Mouse (Mus musculus) layer of hippocampus, adult 9-10 months (tissue): ENCODE results near the gene Adcy3.

Experiments used
- DNase-seq: peaks from one replicate; pipeline ENCODE4 v3.0.0; 2022; ENCODE audit warnings: low spot score

Gene Adcy3

DNA sequence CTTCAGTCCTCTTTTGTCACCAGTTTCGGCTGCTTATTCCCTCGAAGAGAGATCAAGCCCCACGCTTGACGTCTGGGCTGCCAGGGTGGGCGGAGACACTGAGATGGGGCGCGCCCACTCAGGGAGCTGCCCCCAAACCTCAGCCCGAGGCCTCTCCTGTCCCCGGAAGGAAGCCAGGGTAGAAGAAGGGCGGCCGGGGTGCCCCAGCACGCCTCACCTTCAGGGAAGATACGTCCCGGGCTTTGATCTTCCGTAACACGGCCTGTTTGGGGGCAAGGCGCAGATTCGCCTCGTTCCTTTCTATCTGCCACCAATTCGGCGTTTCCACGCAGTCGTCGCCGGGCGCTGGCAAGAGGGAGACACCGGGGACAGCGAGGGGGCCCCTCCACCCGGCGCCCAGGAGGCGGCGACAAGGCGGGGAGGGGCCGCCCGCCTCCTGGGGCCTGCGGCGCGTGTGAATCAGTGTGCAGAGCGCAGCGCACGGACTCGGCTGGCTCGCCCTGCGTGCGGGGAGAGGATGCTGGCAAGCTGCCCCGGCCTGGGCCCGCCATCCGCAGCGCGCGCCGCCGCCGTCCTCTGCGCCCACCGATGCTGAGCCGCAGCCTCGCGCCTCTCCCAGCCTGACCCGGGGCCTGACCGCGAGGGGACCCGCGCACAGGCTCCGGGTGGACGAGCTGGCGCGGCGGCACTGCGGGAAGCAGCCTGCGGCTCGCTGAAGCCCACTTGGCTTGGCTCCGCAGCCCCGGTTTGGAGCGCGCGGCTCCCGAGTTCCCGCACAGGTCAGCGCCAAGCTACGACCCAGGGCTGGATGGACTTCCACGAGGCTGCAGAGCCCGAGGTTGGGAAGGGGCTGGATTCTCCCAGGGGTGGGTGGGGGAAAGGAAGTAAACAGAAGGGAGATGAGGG lies at the start of gene Adcy3:
Gene Adcy3, plus strand, starts transcription at position 163 of the 906 bp plus-strand sequence.
- peak; percentile 30 for DNase-seq

DNA sequence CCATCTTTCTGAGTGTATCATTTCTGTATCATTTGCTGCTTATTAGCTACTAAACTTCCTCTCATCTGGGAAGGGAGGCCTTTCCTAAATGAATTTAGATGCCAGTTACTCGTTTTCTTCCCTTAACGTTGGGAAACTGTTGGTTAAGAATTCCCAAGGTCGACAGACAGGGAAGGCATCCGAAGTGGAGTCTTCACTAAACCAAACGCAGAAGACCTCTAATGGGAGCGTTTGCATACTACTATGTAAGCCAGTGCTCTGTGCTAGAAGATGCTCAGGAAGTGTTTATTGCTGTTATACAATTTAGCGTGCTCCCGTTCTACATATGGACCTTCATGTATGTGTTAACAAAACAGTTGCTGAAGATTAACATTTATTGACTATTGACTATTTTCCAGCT lies 49.5 kb upstream of the Adcy3 start:
- no peak for DNase-seq

DNA sequence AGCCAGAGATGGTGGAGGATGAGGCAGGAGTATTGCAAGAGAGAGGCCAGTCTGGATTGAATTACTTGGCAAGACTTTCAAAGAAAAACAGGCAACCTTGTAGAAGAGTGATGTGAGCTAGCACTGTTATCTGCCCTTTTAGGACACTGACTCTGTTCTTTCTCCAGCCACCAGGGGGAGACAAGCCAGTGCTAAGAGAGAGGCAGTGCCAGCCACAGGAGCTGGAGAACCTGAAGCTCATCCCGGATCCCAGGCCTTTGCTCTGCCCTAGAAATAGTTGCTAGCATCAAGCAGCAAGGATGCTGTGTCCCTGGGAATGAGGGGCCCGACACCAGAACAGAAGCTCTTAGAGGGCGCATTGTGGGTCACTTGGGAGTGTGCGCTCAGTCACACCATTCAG lies 25.5 kb upstream of the Adcy3 start:
- DNase-seq: peak; percentile 52

DNA sequence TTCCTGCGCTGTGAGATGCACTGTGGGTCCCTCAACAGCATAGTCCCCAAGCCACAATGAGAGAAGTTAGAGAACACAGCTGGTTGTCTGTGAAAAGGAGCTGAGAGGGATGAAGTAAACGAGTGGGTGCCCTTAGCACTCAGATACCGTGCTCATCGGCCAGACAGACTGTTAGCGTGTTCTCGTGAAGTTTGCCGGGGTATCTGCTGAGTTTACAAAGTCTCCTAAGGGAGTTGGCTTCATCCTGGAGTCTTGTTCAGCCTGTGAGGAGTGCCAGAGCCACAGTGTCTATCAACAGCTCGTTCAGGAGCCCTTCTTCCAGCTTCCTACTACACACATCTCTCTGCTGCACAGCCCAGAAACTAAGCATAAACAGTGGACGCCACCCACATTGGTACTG lies 16.8 kb upstream of the Adcy3 start:
- DNase-seq: no peak

DNA sequence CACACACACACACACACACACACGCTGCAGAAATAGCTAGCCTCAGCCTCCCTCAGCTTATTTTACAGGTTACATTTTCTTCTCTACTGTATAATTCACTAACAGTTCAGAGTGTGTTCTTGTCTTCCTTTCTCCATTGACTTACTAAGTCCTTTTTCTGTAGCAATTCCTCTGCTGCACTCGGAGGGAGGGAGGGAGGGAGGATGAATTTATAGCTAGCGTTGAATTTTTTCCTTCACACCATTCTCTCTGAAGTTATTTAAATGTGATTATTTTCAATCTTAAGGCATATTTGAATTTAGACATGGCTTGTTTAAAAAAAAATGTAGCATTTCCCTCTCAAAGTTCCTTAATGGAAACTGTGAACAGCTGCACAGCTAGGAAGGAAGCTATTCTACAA lies 15.8 kb upstream of the Adcy3 start:
- DNase-seq: no peak

DNA sequence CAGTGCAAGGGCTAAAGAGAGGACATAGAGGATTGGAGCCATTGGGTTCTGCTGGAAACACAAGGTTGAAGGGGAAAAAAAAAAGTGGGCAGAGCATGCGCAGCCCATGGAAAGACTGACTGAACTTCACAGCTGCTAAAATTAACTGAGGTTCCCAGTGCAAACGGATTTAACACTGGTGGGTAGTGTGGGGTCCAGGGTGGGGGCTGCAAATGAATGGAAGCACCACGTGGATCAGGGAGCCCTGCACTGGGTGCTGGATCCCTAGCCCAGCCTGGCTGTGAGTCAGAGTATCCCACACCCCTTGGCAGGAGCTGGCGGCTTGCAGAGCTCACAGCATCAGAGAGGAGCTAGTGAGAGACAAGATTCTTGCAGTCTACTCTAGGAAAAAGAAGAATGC lies 15.3 kb upstream of the Adcy3 start:
- DNase-seq: no peak

DNA sequence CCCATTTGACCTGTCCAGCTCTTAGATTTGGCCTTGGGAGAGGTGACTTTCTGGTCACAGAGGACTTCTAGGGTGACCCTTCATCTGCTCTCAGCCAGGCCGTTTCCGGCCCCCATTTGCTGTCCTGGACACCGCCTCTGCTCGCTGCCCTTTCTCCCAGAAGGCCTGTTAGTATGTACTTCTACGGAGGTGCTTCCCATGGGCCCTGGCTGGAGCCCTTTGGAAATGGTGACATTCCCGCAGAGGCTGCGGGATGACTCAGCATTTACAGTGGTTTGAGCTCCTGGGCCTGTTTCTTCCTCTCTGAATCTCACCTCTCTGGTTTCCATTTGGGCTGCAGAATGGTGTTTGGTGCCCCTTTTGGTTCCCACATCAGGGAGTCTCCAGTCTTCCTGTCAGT lies 5.6 kb upstream of the Adcy3 start:
- no peak for DNase-seq

DNA sequence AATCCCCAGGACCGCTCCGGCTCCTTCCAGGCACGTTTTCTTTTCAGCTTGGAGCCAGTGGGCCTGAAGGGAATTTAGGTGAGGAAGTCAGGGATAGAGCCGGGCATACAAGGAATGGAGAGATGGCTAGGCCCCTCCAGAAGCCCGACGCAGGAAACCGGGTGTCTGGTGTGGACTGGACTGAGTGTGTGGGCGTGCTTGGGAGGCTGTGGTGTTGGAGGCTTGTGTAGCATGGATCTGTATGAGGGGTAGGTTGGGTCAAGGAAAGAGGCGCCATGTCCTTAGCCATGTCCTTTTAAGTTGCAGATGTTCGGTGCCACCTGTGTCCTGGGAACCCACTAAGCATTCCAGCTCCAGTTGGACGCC lies 927 bp downstream of the Adcy3 start:
- DNase-seq: no peak

DNA sequence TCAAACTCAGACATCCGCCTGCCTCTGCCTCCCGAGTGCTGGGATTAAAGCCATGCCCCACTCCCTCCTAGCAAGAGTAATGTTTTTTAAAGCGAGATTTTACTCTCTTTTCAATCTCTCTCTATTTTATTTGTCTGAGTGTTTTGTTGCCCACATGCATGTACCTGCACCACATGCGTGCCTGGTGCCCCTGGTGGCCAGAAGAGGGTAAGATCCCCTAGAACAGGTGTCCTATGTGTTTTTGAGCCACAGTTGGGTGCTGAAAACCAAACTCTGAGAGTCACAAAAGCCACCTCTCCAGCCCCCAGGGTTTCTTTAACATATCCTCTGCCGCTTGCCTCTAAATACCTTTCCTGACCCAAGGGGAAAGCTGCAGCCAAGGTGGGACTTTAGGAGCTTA lies 10.3 kb downstream of the Adcy3 start:
- DNase-seq: no peak

DNA sequence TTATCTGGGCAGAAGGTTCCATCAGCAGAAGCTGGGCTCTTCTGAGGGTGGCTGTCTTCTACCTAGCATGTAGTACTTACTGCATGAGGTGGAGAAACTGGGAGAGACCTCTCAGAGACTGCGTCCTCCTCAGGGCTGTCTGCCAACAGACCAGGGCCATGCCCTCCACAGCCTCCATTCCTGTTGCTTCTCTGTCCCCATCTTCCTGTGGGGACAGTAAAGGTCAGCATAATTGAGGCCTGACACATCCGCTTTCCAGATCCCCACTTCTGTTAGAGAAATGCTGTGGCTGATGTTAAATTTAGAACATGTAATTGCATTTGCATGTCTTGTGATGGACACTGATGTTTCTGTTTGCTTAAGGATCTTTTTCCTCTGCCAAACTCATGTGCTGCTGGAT lies 18.0 kb downstream of the Adcy3 start:
- no peak for DNase-seq

DNA sequence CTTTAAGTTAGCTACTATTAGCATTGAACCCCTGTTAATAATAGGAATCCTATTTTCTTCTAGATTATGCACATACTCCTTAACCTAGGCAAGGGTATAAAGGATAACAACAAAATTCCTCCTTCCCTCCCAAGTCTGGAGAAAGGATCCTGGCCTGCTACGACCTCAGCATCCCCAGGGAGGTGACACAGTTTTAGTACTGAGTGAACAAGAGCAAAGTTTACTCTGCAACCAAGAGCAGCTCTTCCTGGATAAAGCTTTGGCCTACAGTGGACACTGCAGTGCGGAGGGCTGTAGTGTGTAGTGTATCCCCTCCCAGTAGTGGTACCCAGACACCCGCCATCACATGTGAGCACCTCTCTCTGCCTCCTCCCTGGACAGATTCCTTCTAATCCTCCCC lies 19.1 kb downstream of the Adcy3 start:
- no peak for DNase-seq

DNA sequence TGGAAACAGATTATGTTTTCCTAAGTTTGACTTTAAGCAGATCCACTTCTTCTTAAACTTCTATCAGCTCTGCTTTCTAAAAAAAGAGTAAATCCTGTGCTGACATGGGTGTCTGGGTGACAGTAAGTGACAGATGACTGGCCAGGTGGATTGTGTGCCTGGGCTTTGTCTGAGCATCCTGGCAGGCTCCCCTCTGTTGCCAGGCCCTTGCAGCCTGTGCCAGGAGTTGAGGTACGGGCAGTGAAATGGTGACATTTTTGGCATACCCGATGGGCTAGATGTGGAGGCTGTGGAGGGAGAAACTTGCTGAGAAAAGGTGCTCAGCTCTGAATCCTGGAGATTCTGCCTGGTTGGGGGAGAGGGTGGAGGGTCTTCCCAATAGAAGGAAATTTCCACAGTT lies 24.6 kb downstream of the Adcy3 start:
- DNase-seq: no peak

DNA sequence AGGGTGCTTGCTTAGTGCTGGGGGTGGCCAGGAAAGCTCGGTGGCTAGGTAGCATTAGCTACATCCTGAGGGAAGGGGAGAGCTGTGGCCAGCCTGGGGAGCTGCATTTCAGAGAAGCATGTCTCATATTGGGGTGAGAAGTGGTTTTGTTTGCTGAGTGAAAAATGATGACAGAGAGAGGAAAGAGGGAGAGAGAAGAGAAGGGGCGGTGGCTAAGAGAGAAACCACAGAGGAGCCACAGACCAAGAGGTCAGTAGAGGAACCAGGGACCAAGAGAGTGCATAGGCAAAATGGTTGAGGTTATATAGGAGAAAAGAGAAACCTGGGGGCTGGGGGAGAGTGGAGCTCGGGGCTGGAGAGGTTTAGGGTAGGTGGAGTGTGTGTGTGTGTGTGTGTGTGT lies 25.3 kb downstream of the Adcy3 start:
- DNase-seq: no peak

DNA sequence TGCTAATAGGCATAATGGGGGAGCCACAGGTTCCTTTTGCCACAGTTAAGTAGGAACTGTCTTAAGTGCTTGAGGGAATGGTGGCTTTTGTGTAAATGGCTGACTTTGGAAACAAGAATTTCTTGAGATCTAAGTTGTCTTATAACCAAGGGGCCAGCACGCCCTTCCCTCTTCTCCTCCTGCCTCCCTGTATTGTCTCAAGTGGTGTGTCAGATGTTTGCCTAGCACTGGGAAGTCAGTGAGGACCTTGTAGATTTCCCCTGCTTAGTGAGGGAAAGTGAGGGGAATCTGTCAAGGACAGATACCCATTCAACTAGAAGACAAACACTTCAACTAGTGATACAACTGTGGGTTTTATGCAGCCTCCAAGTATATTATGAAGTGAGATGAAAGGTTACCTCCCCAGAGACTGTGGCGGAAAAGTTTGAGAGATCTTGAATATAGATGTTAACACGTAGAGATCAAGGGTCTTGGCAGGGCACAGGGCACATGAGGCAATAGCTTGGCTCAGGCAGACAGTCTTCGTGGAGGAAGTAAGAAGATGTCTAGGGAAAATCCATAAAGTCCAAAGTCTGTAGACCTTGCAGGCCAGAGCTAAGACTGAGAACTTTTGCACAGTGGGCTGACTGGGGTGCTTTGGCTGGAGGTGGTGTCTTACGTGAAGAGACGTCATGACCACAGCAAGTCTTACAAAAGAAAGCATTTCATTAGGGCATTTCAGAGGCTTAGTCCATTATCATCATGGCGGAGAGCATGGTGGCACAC lies 26.1 kb downstream of the Adcy3 start:
- DNase-seq: no peak

DNA sequence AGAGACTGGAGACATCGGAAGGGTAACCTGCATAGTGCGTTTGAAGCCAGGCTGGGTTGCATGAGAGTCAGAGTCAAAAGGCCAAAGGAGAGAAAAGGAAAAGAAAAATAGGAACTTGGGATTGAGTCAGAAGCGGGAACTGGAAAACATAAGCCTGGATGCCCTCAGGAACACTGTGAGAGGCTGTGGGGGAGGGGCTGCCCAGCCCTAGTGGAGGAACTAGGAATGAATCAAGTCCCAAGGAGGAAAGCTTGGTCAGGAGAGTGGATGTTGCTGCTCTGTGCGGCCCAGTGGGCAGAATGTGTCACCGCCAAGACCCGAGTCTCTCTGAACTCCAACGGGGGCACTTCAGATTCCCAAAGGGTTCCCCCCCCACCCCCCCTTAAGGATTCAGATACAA lies 27.4 kb downstream of the Adcy3 start:
- no peak for DNase-seq

DNA sequence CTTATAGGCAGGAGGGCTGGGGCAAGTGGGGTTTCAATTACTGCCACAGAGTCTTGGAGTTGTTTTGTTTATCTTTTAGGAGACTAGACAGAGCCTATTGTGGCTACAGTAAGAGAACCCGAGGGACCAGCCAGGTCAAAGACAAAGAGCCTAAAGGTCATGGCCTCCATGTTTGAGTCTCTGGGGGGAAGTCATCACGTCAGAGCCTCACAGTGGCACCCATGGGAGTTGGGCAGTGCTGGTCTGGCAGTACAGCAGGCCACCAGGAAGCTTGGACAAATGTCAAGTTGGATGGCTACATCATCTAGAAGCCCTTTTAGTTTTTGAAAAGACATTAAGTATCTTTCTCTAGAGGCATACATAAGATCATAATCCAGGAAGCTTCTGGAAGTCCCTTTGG lies 30.0 kb downstream of the Adcy3 start:
- no peak for DNase-seq

DNA sequence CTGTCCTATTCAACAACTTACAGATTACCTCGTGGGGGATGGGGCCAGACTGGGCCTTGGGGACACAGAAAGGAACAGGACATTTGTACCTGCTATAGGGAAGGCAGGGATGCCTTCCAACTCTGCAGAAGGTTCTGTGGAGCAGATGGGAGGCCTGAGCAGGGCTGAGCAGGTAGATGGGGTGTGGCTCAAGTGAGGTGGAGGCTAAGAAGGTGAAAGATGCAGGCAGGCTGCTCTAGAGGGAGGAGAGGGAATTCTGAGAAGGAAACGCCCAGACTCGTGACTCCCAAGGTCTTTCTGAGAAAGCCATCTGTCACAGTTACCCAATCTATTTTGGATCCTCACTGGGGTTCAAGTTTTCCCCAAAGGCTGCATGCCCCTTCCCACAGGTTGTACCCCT lies 34.1 kb downstream of the Adcy3 start:
- DNase-seq: no peak

DNA sequence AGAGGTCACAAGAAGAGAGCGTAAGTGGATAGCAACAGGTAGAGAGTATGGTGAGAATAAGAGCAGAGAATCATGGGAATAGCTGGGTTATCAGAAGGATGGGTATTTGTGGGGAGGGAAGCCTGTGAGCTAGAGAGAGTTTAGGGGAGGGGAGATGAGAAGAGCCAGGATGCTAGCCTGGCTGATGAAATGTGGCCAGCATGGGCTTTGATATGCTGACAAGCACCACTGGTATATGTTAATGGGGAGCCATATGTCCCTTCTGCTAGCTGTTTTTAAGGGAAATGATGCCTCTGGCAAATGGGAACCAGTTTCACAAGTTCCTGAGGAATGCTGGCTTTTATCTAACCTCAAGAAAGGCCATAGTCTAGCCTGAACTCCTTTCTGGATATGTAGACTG lies 36.2 kb downstream of the Adcy3 start:
- no peak for DNase-seq

DNA sequence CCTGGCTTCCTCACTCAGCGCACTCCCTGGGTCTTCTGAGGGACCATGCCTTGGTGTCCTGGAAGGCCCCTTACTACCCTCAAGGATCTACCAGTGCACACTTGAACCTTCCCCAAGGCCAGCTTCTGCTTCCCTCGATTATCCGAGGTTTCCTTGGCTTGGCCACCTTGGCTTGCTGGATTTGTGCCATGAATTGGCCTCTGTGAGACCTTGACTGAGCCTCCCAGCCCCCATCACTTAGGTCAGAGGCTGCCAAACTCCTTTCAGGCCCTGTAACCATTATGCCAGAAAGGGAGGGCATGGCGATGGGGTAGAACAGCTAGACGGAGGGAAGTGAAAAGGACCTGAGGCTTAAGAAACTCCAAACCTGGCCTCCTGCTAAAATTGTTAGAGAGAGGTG lies 36.7 kb downstream of the Adcy3 start:
- DNase-seq: no peak

DNA sequence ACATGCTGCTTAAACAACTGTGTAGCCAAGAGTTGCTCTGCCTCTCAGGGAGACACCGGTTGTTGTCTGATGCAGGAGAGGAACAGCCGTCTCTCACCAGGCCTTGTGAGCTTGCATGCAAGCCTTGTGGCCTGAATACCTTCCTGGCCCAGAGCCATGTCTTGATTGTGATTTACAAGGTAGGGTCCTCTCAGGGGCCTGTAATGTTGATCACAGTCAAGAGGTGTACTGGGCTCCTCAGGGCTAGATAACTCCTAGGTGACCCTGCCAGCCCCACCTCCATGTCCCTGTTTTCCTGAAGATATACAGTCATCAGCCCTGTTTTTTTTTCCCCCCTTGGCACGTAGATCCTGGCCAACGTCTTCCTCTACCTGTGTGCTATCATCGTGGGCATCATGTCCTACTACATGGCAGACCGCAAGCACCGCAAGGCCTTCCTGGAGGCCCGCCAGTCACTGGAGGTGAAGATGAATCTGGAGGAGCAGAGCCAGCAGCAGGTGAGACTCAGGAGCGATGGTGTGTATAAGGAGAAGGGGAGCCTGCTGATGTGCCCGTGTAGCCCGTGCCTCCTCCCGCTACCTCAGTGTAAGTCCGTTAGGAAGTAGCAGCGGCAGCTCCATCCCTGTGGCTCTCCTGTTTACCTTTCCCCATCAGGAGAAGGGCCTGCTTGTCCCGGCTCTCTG lies 40.3 kb downstream of the Adcy3 start:
- DNase-seq: no peak

DNA sequence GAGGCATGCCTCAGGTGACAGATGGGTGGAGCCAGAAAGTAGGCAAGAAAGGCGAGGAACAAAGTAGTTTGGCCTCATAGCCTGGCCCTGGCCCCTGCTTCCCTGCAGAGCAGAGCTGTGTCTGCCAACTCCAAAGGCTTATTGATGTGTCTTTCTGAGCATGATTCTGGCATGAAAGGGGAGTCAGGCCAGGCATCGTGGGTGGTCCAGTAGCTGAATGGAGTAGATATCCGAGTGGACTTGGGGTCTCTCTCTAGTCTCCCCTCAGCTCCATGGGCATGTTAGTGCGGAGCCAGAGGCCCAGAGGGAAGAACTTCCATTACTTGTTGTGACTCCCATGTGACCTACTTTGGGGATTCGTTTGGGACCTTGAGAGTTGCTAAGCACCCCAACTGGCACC lies 45.9 kb downstream of the Adcy3 start:
- no peak for DNase-seq

DNA sequence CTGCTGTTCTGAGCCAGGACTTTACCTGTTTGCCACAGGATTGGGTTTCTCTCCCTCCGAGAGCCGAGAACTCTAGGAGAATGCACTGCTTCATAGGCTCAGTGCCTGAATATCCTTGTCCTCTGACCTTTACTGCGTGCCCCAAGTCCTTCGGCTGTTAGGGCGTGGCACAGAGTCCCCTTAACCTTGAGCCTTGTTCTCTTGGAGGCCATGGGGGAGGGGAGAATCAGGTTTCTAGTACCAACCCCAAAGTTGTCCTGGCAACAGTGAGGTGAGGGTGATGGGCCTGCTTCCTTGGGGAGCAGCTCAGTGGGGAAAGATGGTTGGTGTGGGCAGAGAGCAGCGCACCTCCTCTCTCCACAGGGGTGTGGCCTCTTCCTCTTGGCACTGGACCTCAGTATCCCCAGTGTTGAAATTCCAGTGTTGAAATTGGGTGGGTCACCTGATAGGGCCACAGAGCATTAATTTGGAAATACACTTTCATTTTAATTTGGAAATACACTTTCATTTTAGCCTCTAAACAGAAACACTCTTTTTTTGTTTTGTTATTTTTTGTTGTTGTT lies 46.8 kb downstream of the Adcy3 start:
- no peak for DNase-seq

DNA sequence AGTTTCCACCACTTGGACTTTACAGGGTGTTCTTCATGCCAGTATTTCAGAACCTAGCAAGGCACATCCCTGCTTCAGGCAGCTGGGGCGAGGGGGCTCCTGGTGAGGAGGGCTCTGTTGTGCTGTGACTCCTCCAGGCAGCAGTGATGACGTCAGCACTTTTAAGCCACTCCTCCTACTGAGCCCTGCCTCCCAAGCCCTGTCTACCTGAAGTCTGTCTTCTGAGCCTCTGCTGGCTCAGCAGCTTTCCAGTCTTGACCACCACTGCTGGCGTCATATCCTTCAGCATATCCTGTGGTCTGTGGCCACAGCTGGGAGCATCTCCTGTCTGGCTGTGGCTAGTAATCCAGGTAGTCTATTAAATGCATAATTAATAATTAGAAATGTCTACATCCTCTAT lies 47.6 kb downstream of the Adcy3 start:
- no peak for DNase-seq
